Mouse (Mus musculus) erythroblast, adult 5-6 weeks (primary cell): ENCODE data around the gene Rd3. TPM values are rescaled to one million over a fixed set of nuclear protein-coding genes. Genes with fewer than 3 reads are reported as not detected.

Experiments used
- ATAC-seq: replicated peaks from 2 replicates; pipeline ENCODE4 v1.8.0; 2016; ENCODE audit warnings: moderate number of reproducible peaks, mild to moderate bottlenecking, moderate TSS enrichment, inconsistent platforms; ENCODE audit not compliant: poor library complexity, low FRiP score, severe bottlenecking
- total RNA-seq, 2 experiments: library from RNA; stranded (forward) in 1 of 2; stranded (reverse) in 1 of 2; fragments of 150-400 nt in 1 of 2; fragments of 200-764, 138-1000 nt in 1 of 2; gene quantifications; 2 replicates each; pipeline versions ENCODE4 v1.2.3 to v1.2.4; 2015 to 2017; ENCODE audit warnings: low replicate concordance in 2 of 2

Rd3 gene
- total RNA-seq, 2 experiments from 2014 or later, result 0.26 TPM; not detected in 1

DNA sequence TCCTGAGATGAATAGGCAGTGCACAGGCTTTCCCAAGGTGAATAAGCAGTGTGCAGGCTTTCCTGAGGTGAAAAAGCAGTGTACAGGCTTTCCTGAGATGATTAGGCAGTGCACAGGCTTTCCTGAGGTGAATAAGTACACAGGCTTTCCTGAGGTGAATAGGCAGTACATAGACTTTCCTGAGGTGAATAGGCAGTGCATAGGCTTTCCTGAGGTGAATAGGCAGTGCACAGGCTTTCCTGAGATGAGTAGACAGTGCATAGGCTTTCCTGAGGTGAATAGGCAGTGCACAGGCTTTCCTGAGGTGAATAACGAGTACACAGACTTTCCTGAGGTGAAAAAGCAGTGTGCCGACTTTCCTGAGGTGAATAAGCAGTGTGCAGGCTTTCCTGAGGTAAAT, 16.2 kb upstream of the Rd3 start:
- ATAC-seq, result no peak

DNA sequence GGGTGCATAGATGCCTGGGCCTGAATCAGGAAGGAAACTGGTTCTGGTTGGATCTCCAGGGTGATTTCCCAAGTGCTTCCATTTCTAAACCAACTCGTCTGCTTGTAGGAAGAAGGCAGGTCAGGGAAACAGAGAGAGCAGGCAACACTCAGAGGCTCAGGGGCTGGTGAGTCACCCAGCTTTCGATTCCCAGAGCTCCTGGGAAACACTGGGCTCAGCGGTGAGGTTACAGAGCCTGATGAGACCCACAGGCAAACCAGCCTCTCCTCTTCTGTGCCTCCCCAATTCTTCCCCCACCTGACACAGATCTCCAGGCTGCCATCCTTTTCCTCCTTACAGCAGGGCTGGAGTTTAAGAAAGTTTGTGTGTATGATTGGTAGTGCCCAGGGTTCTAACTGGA, 13.8 kb upstream of the Rd3 start:
- ATAC-seq, result no peak

GRCm38 (mm10) chr1:191963948-191964772, 13.0 kb upstream of the Rd3 start:
- ATAC-seq, result peak; percentile 91

- ATAC-seq, result peak; percentile 86
These were observed 12.2 kb upstream of the Rd3 start for GRCm38 (mm10) chr1:191964773-191965481.

DNA sequence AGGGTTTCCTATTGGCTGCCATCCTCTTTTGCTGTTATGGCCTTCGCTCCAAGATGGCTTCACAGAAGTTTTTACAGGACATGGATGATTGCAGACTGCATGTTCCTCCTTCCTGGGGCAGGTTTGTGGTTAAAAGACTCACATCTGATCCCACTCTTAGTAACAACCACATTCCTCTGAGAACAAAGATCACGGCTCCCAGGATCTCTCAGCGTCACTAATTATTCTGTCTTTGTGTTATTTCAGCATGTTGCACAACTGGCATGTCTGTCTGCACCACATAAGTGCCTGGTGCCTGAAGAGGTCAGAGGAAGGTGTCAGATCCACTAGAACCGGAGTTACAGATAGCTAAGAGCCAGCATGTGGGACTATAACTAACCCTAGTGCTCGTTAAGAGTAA, 7.2 kb upstream of the Rd3 start:
- ATAC-seq, result no peak

- ATAC-seq, result no peak
These were observed 2.4 kb upstream of the Rd3 start for GRCm38 (mm10) chr1:191974509-191975405.

DNA sequence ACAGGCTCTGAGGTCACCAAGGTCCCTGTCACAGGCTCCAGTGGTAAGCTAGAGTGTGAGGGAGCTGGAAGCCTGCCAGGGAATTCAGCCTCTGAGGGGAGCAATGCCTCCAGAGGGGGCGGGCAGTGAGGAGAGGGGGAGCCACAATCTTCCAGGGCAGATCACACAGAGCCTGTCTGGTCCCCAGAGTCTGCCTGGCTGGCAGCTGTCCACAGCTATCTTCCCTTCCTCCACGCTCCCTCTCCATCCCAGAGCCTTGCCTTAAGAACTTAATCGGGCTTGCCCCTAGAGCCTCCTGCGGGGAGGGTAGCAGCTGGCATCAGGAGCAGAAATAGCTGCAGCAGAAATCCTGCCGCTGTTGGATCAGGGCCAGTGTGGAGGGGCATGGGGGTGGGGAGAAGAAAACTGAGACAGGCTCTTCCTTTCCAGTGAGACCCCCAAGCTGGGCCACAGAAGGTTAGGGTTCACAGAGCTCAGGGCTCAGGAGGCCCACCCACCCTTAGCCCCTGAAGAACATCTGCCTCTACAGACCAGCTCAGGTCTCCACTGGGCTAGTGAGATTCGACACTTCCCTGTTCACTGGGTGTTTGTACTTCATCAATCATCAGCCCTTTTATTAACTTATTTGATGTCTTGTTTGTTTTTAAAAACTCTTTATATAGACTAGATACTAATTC, 4.4 kb downstream of the Rd3 start:
- no peak for ATAC-seq

- ATAC-seq, result no peak
These were observed 9.7 kb downstream of the Rd3 start for GRCm38 (mm10) chr1:191986674-191987480.

DNA sequence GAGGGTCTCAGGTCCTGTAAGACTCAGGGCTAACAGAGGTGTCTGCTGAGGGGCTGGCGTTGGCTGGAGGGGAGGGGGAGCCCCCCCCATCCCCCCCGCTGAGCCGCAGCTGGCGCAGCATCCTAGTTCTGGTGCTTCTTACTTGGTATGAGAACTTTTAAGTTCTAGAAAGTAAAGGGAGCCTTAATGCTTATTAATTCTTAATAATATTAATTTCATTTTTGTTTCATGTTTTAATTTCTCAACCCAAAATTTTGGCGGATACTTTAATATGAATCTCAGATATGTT, 10.3 kb downstream of the Rd3 start:
- no peak for ATAC-seq

DNA sequence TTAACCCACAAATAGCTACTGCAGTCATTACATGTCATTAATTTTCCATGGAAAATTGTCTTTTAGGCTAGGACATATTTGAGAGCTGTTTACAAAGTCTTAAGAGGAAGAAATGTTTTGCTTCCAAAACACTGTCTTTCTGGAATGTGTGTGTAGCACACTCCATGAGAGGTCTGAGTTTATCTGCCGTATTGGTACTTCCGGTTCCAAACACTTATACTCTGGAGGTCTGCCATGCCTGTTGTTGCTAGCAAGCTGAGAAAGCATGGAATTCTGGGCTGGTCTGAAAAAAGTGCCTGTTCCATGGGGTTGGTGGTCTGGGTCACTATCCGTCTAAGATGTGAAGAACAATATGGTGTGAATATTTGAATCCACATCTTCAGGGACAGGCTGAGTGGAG, 11.5 kb downstream of the Rd3 start:
- no peak for ATAC-seq

DNA sequence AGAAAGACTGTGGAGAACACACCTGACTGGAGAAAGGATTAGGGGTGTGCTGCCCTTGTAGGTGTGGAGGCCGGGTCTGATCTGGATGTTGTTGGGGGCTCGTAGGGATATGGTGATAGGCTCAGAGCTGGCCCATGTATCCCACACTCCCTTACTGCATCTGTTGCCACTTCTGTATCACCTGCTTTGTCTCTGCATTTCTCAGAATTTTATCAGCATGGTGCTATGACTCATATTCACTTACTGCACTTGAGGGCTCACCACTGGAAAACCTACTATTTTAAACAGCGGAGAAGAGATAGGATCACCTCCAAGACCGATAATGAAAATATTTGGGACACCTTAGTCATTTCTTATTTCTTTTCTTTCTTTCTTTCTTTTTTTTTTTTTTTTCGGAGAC, 11.9 kb downstream of the Rd3 start:
- ATAC-seq, result no peak

DNA sequence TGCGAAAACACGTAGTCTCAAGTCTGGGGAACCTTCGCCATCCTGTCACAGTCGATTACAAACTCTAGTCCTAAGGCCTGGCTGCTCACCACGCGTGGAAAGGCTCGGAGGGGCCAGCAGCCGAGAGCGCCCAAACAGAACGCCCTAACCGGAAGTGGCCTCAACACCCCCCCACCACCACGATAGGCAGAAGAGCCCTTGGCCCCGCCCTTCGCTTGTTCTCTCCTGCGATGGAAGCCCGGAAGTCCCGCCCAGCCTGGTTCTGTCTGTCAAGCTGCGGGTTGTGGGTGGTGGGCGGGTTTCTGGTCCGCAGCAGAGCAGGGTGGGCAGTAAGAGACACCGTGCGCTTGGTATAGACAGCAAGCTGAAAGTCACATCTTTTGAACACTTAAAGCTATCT, 12.8 kb downstream of the Rd3 start:
- peak; percentile 96 for ATAC-seq

DNA sequence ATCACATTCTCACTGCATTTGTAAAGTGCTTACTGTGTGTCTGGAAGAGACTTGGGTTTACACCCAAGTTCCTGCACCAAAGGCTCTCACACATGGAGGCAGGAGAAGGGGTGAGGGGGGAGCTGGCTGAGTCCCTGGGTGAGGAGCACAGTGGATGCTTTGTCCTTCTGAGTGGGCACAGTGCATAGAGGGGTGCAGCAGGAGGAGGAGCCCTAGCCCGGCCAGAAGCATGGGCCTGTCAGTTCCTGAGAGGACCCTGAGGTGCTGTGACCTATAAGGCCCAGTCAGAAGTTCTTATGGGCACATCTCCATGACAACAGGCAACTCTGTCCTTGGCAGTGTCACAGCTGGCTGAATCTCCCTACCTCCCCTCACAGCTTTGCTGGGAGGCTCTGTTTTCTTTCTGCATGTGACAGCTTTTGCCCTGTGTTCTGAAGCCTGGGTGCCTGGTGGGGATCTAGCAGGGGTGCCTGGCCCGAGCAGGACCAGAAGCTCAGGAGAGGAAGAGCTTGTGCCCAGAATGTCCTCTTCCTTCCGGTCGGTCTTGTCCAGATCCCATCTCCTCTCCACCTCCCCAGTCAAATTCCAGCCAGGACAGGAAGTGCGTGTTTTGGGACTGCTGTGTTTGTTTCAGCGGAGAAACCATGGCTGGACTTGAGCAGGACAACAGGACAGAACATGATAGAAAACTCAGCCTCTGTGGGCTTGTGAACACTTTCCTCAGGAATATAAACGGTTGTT, 15.0 kb downstream of the Rd3 start:
- no peak for ATAC-seq

DNA sequence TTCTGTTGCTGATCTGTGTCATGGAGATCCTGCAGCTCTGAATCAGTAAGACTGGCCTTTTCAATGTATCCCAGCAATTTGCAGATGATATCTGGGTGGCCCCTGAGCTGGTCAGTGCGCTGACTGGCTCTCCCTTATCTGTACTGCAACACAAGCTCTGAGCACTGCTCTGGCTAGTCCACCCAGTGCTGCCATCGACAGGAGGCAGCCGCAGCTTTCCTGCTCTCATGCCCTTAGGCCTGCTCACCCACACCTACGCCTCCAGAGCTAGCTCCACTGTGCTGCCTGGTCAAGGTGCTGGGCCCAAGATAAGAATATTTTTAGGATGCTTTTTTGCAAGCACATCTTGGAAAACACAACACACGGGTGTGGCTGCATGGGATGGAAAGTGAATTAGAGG, 17.3 kb downstream of the Rd3 start:
- 0 out of 2 replicates have a peak, but pooled peaks have one; percentile 26 for ATAC-seq

GRCm38 (mm10) chr1:191995488-191995887, 18.3 kb downstream of the Rd3 start:
- ATAC-seq, result peak; percentile 67; the same call in 1 of the 2 replicates

- ATAC-seq, result 0 out of 2 replicates have a peak, but pooled peaks have one; percentile 13
These were observed 18.7 kb downstream of the Rd3 start for GRCm38 (mm10) chr1:191995916-191996315.

DNA sequence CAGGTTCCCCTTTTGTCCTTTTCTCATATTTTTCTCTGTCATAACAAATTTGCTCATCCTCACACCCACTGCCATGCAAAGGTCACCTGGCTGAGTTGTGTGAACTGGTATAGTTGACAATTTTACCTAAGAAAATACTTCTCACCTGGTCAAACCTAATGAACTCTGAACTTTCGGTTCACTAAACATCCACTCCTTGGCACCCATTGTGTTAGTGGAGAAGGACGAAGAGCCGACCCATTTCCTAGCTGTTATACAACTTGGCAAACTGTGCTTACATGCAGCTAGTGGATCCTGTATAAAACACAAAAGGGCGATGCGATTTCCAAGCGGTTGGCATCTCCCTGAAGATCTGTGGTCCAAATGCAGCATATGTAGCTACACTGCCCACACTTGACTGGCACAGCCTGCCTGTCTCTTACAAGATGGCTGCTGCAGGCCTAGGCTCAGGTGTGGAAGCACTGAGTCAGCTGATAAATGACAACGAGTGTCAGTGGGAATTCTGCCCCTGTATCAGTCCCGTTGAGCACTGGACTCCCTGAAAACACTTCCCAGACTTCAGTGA, 19.5 kb downstream of the Rd3 start:
- no peak for ATAC-seq

DNA sequence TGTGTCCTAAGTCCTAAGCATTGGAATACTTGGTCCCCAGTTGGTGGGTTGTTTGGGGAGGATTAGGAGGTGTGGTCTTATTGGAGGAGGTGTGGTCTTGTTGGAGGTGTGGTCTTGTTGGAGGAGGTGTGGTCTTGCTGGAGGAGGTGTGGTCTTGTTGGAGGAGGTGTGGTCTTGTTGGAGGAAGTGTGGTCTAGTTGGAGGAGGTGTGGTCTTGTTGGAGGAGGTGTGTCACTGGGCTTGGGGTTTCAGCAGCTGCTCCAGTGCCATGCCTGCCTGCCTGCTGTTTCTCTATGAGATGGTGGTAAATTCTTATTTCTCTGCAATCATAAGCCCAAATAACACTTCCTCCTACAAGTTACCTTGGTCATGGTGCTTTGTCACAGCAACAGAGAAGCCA, 21.9 kb downstream of the Rd3 start:
- ATAC-seq, result no peak
